33 mouse cellular contexts compared by ENCODE assay signal in the genomic region with DNA sequence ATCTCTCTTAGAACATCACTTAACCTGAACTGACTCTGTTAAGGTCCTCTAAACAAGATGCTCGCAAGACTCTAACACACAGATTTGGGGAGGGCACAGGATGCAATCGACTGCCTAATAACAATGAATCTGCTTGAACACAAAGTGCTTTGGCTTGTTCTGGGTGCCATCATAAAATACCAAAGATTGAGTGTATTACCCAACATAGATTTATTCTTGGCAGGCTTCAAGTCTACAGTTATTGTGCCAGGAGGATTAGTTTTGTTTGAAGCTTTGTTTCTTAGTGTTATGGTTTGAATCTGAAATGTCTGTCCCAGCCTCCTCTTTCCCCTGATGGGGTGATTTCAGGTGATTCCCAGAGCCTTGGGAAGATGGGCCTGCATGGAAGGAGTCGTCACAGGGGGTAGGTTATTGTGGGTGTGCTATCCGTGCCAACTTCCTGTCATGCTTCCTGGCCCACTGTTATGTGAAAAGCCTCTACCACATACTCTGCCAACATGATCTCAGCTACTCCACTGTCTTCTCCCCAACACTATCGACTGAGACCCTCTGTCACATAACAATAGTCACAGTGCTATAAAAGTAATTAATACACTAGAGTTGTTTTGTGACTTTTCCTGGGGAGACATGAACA. TPM values are rescaled to one million over a fixed set of nuclear protein-coding genes. Genes with fewer than 3 reads are reported as not detected.
DNase-seq lines count a peak whose midpoint lies in the region.
"Had no signal": no experiment of that assay in that cellular context is flagged by ENCODE, and none has a peak within 500 bp of the region (broad histone marks: within the 10 kb centered on the region; RNA-seq: fewer than 3 reads in every experiment).

No protein-coding gene starts in this region.

- no peaks in the 10 kb centered on the region for H3K27me3 ChIP-seq in embryonic facial prominence, embryonic 10.5 days (replicated peaks; ENCODE audit: low read depth, poor library complexity, severe bottlenecking)
- H3K27me3 ChIP-seq: CH12.LX; heart, embryonic 13.5 days; hindbrain, embryonic 15.5 days; kidney, embryonic 15.5 days; limb, embryonic 13.5 days; lung, embryonic 15.5 days; midbrain, embryonic 12.5 days; neural tube, embryonic 12.5 days had no signal

- intact Hi-C loops in heart, postnatal 25 days (cut with DNase I): no loop called here

- 89% methylated on average over 5 of the region's 5 CpGs for WGBS in embryonic facial prominence, embryonic 10.5 days

- peak; percentile 69 for DNase-seq in cerebellum, postnatal 10 days
- DNase-seq in cerebellum, adult 18-20 months: no peak
- peak; percentile 63 for DNase-seq in heart, adult 11 months
- no peak for DNase-seq in heart, postnatal 25 days (ENCODE audit: low spot score)
- DNase-seq in embryonic facial prominence, embryonic 10.5 days (ENCODE audit: low spot score): no peak
- peak; percentile 85 for DNase-seq in gonadal fat pad, adult 2 months (ENCODE audit: low read depth)
- DNase-seq in ovary, postnatal 14 days (ENCODE audit: low spot score): no peak
- DNase-seq in adrenal gland, postnatal 25 days: no peak
- DNase-seq: adrenal gland, postnatal 36 days; cerebellum, adult 8-10 months; gastrocnemius, adult 2 months; gastrocnemius, postnatal 36 days; heart, postnatal 10 days; kidney, adult 18-20 months; layer of hippocampus, adult 9-11 months; lung, postnatal 4 days; right cerebral cortex, postnatal 4 days; thymus, adult 18-20 months; thymus, postnatal 25 days had no signal

- peaks cover 12% of the 10 kb centered on the region for H3K4me1 ChIP-seq in embryonic facial prominence, embryonic 10.5 days
- H3K4me1 ChIP-seq: heart, embryonic 13.5 days; hindbrain, embryonic 15.5 days; kidney, embryonic 15.5 days; limb, embryonic 13.5 days; midbrain, embryonic 12.5 days; neural tube, embryonic 12.5 days had no signal

- H3K9me3 ChIP-seq in embryonic facial prominence, embryonic 10.5 days: no peaks in the 10 kb centered on the region
- H3K9me3 ChIP-seq: forebrain, embryonic 10.5 days; heart, embryonic 13.5 days; hindbrain, embryonic 10.5 days; hindbrain, embryonic 15.5 days; kidney, embryonic 15.5 days; limb, embryonic 13.5 days; lung, embryonic 15.5 days; megakaryocyte, embryonic 14.5 days; midbrain, embryonic 12.5 days; neural tube, embryonic 12.5 days had no signal

- H3K36me3 ChIP-seq in embryonic facial prominence, embryonic 10.5 days (replicated peaks): no peaks in the 10 kb centered on the region
- H3K36me3 ChIP-seq: forebrain, embryonic 10.5 days; heart, embryonic 13.5 days; hindbrain, embryonic 10.5 days; hindbrain, embryonic 15.5 days; kidney, embryonic 15.5 days; limb, embryonic 13.5 days; lung, embryonic 15.5 days; midbrain, embryonic 12.5 days; neural tube, embryonic 12.5 days had no signal

- peak overlapping the region; percentile 63 for H3K27ac ChIP-seq in embryonic facial prominence, embryonic 10.5 days (replicated peaks)
- H3K27ac ChIP-seq: forebrain, embryonic 10.5 days; gastrocnemius, adult 2 months; heart, embryonic 13.5 days; hindbrain, embryonic 10.5 days; hindbrain, embryonic 15.5 days; kidney, embryonic 15.5 days; limb, embryonic 13.5 days; lung, embryonic 15.5 days; midbrain, embryonic 12.5 days; neural tube, embryonic 12.5 days; stomach, postnatal 0 days had no signal

- H3K4me3 ChIP-seq in embryonic facial prominence, embryonic 10.5 days: no peak overlapping the region
- H3K4me3 ChIP-seq: forebrain, embryonic 10.5 days; gastrocnemius, adult 2 months; heart, embryonic 13.5 days; hindbrain, embryonic 10.5 days; hindbrain, embryonic 15.5 days; kidney, embryonic 15.5 days; limb, embryonic 13.5 days; lung, embryonic 15.5 days; megakaryocyte, embryonic 14.5 days; midbrain, embryonic 12.5 days; myocyte; neural tube, embryonic 12.5 days had no signal

RNA-seq across cellular contexts. Expression of a gene that starts 43.1 kb away (rescaled TPM):
- under 1 TPM; 0.11 to 0.13 TPM for total RNA-seq in heart, postnatal 25 days (2021)
- 0.72 and 1.0 TPM in 2 replicates for polyA plus RNA-seq in embryonic facial prominence, embryonic 10.5 days (2016; fragmentation: Nextera tagmentation; extraction: Ambion mirVana)
- 0.30 and 0.38 TPM in 2 replicates for polyA plus RNA-seq in gonadal fat pad, adult 2 months (2012; rRNA removed)
- total RNA-seq in adrenal gland, postnatal 25 days (2021): 0.27 TPM in 1 of 2 replicates, not detected in the other
- total RNA-seq: gastrocnemius, adult 2 months had no signal
- polyA plus RNA-seq: C2C12 had no signal

Comparison
In these comparisons a context has a peak if more than half of its experiments do, and no peak if none do; other contexts are left out.
1. DNase-seq: peak in cerebellum, postnatal 10 days (2 of 2), heart, adult 11 months (single experiment) and gonadal fat pad, adult 2 months (single experiment); none in cerebellum, adult 18-20 months (0 of 2), heart, postnatal 25 days (single experiment), embryonic facial prominence, embryonic 10.5 days (single experiment), ovary, postnatal 14 days (single experiment) and adrenal gland, postnatal 25 days (single experiment).